Comparison of ENCODE assay signal across 32 mouse cellular contexts in the genomic region with DNA sequence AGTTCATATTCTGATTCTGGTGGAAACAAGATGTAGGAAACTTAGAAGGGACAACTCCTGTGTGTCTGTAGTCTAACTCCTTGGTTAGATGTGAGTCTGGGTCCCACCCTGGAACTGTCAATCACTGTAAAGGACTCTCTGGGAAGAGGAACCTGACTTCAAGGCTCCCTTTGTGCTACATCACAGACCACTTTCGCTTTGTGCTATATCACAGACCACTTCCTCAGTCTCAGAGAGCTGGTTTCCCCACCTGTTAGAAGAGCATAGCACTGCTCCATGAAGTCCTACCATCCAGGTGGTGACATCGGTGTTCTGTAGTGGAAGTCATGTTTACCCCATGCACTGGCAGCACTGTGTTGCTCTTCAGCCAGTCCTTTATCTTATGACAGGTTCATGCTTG. TPM values are rescaled to one million over a fixed set of nuclear protein-coding genes. Genes with fewer than 3 reads are reported as not detected.
A peak's percentile ranks its signal among the peaks of the same experiment; 100 is the strongest.
DNase-seq lines count a peak whose midpoint lies in the region; ATAC-seq lines count a peak whose summit lies in the region.
"Had no signal": no experiment of that assay in that cellular context is flagged by ENCODE, and none has a peak within 500 bp of the region (broad histone marks: within the 10 kb centered on the region; RNA-seq: fewer than 3 reads in every experiment).

No protein-coding gene starts in this region.

- intact Hi-C loops in gastrocnemius, postnatal 14 days (cut with DNase I; ENCODE audit: low total_unique reads) = no loop called here

- H3K27ac ChIP-seq in liver, embryonic 16.5 days (ENCODE audit: low read length) = no peak overlapping the region
- H3K27ac ChIP-seq in liver, embryonic 12.5 days = no peak overlapping the region
- no peak overlapping the region for H3K27ac ChIP-seq in hindbrain, embryonic 16.5 days (ENCODE audit: low read depth, low read length)
- H3K27ac ChIP-seq: embryonic facial prominence, embryonic 12.5 days; embryonic facial prominence, embryonic 15.5 days; gastrocnemius, adult 2 months; heart, adult 2 months; heart, embryonic 10.5 days; heart, embryonic 13.5 days; hindbrain, embryonic 10.5 days; hindbrain, embryonic 13.5 days; hindbrain, postnatal 0 days had no signal

- no peaks in the 10 kb centered on the region for H3K9me3 ChIP-seq in liver, embryonic 16.5 days (replicated peaks; ENCODE audit: control insufficient read depth, low read length)
- H3K9me3 ChIP-seq in liver, embryonic 12.5 days (replicated peaks) = no peaks in the 10 kb centered on the region
- no peaks in the 10 kb centered on the region for H3K9me3 ChIP-seq in hindbrain, embryonic 16.5 days (ENCODE audit: control insufficient read depth, low read length)
- H3K9me3 ChIP-seq: embryonic facial prominence, embryonic 12.5 days; embryonic facial prominence, embryonic 15.5 days; G1E; heart, embryonic 10.5 days; heart, embryonic 13.5 days; hindbrain, embryonic 10.5 days; hindbrain, embryonic 13.5 days had no signal

- H3K9ac ChIP-seq in liver, embryonic 16.5 days (ENCODE audit: low read depth, low read length) = no peak overlapping the region
- no peak overlapping the region for H3K9ac ChIP-seq in liver, embryonic 12.5 days
- H3K9ac ChIP-seq in hindbrain, embryonic 16.5 days (ENCODE audit: low read depth, low read length) = no peak overlapping the region
- H3K9ac ChIP-seq: embryonic facial prominence, embryonic 12.5 days; embryonic facial prominence, embryonic 15.5 days; forebrain, postnatal 0 days; heart, embryonic 13.5 days; hindbrain, embryonic 13.5 days had no signal

- ATAC-seq in liver, embryonic 16.5 days (ENCODE audit: low read depth) = peak; percentile 24; the same call in 1 of the 2 replicates
- no peak for ATAC-seq in liver, embryonic 12.5 days
- ATAC-seq in megakaryocyte, adult 5-6 weeks (ENCODE audit: poor library complexity, severe bottlenecking) = peak; percentile 74
- ATAC-seq in hindbrain, embryonic 16.5 days = no peak
- ATAC-seq: forebrain, embryonic 14.5 days; forebrain, postnatal 0 days; hindbrain, postnatal 0 days; inflammation-experienced regulatory T-cells, adult 6 months; intestine, embryonic 16.5 days; Patski had no signal

- H3K4me3 ChIP-seq in liver, embryonic 16.5 days (ENCODE audit: low read depth, low read length) = no peak overlapping the region
- H3K4me3 ChIP-seq in liver, embryonic 12.5 days = no peak overlapping the region
- H3K4me3 ChIP-seq in hindbrain, embryonic 16.5 days (ENCODE audit: low read length) = no peak overlapping the region
- H3K4me3 ChIP-seq: embryonic facial prominence, embryonic 12.5 days; embryonic facial prominence, embryonic 15.5 days; gastrocnemius, adult 2 months; heart, adult 2 months; heart, embryonic 10.5 days; heart, embryonic 13.5 days; hindbrain, embryonic 10.5 days; hindbrain, embryonic 13.5 days had no signal

- no peaks in the 10 kb centered on the region for H3K27me3 ChIP-seq in liver, embryonic 16.5 days (ENCODE audit: control insufficient read depth, insufficient read depth, low read depth, low read length)
- peaks cover 20% of the 10 kb centered on the region for H3K27me3 ChIP-seq in liver, embryonic 12.5 days (replicated peaks)
- H3K27me3 ChIP-seq in hindbrain, embryonic 16.5 days (replicated peaks; ENCODE audit: control insufficient read depth, insufficient read depth, low read length) = 0 out of 2 replicates have a peak, but pooled peaks cover 4% of the 10 kb centered on the region
- H3K27me3 ChIP-seq: embryonic facial prominence, embryonic 15.5 days had no signal

- H3K36me3 ChIP-seq in liver, embryonic 16.5 days (ENCODE audit: control insufficient read depth, insufficient read depth) = no peaks in the 10 kb centered on the region
- no peaks in the 10 kb centered on the region for H3K36me3 ChIP-seq in liver, embryonic 12.5 days
- H3K36me3 ChIP-seq in hindbrain, embryonic 16.5 days (ENCODE audit: control insufficient read depth, insufficient read depth, low read length) = no peaks in the 10 kb centered on the region
- H3K36me3 ChIP-seq: embryonic facial prominence, embryonic 12.5 days; embryonic facial prominence, embryonic 15.5 days; G1E; heart, embryonic 10.5 days; heart, embryonic 13.5 days; hindbrain, embryonic 10.5 days; hindbrain, embryonic 13.5 days had no signal

- no peaks in the 10 kb centered on the region; the same call in 1 of the 2 replicates for H3K4me1 ChIP-seq in liver, embryonic 16.5 days (ENCODE audit: control insufficient read depth, low read depth, low read length)
- peaks cover 5% of the 10 kb centered on the region; the same call in 1 of the 2 replicates for H3K4me1 ChIP-seq in liver, embryonic 12.5 days
- H3K4me1 ChIP-seq in hindbrain, embryonic 16.5 days (ENCODE audit: control insufficient read depth, insufficient read depth, low read depth, low read length) = no peaks in the 10 kb centered on the region; the same call in 1 of the 2 replicates
- H3K4me1 ChIP-seq: embryonic facial prominence, embryonic 12.5 days; heart, embryonic 10.5 days; heart, embryonic 13.5 days had no signal

- peak; percentile 73 for DNase-seq in A20 (ENCODE audit: low read depth, low spot score)
- DNase-seq in T-cell, adult 2 months (ENCODE audit: low spot score) = peak; percentile 19
- no peak for DNase-seq in cerebellum, adult 9-10 months
- DNase-seq in gastrocnemius, postnatal 14 days = no peak
- DNase-seq: adrenal gland, adult 2 months; adrenal gland, postnatal 14 days; cerebellum, adult 11 months; cerebellum, adult 2 months; cerebellum, postnatal 10 days; cerebellum, postnatal 36 days; forebrain, postnatal 0 days; gastrocnemius, adult 2 months; gastrocnemius, postnatal 25 days; heart, adult 2 months had no signal

- WGBS in liver, embryonic 16.5 days (ENCODE audit: insufficient replicate concordance) = 50% methylated on average over 2 of the region's 2 CpGs
- 48% methylated on average over 2 of the region's 2 CpGs for WGBS in liver, embryonic 12.5 days (ENCODE audit: insufficient replicate concordance)
- WGBS in hindbrain, embryonic 16.5 days = 92% methylated on average over 2 of the region's 2 CpGs

- H3K4me2 ChIP-seq in liver, embryonic 16.5 days (ENCODE audit: low read depth, low read length) = no peak overlapping the region
- H3K4me2 ChIP-seq in liver, embryonic 12.5 days = no peak overlapping the region
- H3K4me2 ChIP-seq in hindbrain, embryonic 16.5 days (ENCODE audit: low read length) = no peak overlapping the region
- H3K4me2 ChIP-seq: embryonic facial prominence, embryonic 12.5 days; embryonic facial prominence, embryonic 15.5 days; heart, embryonic 13.5 days; hindbrain, embryonic 13.5 days had no signal

RNA-seq across cellular contexts. Expression of a gene that starts 1.1 kb away (rescaled TPM):
- not detected in 2 replicates for polyA plus RNA-seq in liver, embryonic 16.5 days (2015; fragmentation: Nextera tagmentation; extraction: Ambion mirVana)
- polyA plus RNA-seq in liver, embryonic 12.5 days (2016; fragmentation: Nextera tagmentation; extraction: Ambion mirVana) = not detected in 2 replicates
- 0.09 TPM in 1 of 2 replicates, not detected in the other for total RNA-seq in megakaryocyte, adult 5-6 weeks (2015)
- 0.12 and 0.15 TPM in 2 replicates for total RNA-seq in megakaryocyte, adult 5-6 weeks (2017)
- 0.88 and 1.9 TPM in 2 replicates for polyA plus RNA-seq in hindbrain, embryonic 16.5 days (2015; fragmentation: Nextera tagmentation; extraction: Ambion mirVana)
- total RNA-seq in gastrocnemius, postnatal 14 days (2021) = 1 to 10 TPM; 1.3 to 1.8 TPM
- total RNA-seq: adrenal gland, postnatal 14 days; heart, postnatal 25 days had no signal
- polyA plus RNA-seq: adrenal gland, adult 2 months; heart, embryonic 10.5 days; heart, embryonic 13.5 days; heart, embryonic 16.5 days; Patski had no signal

RNA-seq across cellular contexts. Expression of a gene that starts 51.7 kb away (rescaled TPM):
- polyA plus RNA-seq in liver, embryonic 16.5 days (2015; fragmentation: Nextera tagmentation; extraction: Ambion mirVana) = 15.4 and 18.3 TPM in 2 replicates
- 32.8 and 33.8 TPM in 2 replicates for polyA plus RNA-seq in liver, embryonic 12.5 days (2016; fragmentation: Nextera tagmentation; extraction: Ambion mirVana)
- total RNA-seq in megakaryocyte, adult 5-6 weeks (2015) = 71.3 and 81.9 TPM in 2 replicates
- 68.3 and 79.2 TPM in 2 replicates for total RNA-seq in megakaryocyte, adult 5-6 weeks (2017)
- 48.8 and 60.2 TPM in 2 replicates for polyA plus RNA-seq in hindbrain, embryonic 16.5 days (2015; fragmentation: Nextera tagmentation; extraction: Ambion mirVana)
- 10 to 100 TPM in 1 of 2 experiments, 1 to 10 TPM in 1; 9.5 to 10.1 TPM for total RNA-seq in gastrocnemius, postnatal 14 days (2021)

Comparison
In these comparisons a context has a peak if more than half of its experiments do, and no peak if none do; other contexts are left out.
1. ATAC-seq: peak in liver, embryonic 16.5 days (single experiment) and megakaryocyte, adult 5-6 weeks (single experiment); none in liver, embryonic 12.5 days (single experiment) and hindbrain, embryonic 16.5 days (single experiment).
2. DNase-seq: peak in A20 (single experiment) and T-cell, adult 2 months (single experiment); none in cerebellum, adult 9-10 months (single experiment) and gastrocnemius, postnatal 14 days (single experiment).